Mouse (Mus musculus) kidney, adult 11 months (tissue): ENCODE results near the gene Ifrd2.

Experiments used
- DNase-seq: peaks from one replicate; pipeline ENCODE4 v3.0.0; 2022

Gene Ifrd2

DNA sequence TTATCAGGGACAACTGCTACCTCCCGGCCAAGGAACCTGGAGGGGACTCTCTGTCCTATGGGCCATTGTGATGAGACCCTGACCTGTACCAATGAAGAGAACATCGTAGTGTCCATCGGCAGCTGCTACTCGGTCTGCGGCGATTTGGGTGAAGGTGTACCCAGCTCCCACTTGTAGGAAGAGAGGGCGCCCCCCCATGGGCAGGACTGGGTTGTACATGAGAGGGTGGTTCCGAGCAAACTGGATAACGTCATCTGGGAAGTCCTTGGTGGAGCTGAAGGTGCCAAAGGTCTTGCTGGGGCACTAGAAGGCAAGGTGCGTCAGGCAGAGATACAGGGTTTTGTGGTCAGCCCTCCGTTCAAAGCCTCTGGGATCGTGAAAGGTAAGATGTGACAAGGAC is 13.3 kb downstream of the Ifrd2 start:
- DNase-seq: peak; percentile 70

DNA sequence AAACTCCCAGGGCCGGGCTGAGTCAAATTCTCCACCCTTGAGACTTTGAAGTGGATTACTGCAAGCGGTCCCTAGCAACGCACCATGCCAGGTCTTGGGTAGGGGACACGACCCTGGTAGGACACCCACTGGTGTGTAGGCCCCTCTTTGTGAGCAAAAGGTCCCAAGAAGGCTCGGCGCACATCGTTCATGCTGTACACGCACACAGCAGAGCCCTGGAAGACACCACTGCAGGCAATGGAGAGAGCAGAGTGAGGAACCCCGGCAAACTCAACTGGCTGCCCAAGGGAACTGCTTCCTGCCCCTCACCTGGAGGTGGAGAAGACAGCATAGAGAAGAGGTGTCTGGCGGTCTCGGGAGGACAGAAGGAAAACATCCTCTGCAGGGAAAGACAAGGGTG is 13.8 kb downstream of the Ifrd2 start:
- peak; percentile 16 for DNase-seq

DNA sequence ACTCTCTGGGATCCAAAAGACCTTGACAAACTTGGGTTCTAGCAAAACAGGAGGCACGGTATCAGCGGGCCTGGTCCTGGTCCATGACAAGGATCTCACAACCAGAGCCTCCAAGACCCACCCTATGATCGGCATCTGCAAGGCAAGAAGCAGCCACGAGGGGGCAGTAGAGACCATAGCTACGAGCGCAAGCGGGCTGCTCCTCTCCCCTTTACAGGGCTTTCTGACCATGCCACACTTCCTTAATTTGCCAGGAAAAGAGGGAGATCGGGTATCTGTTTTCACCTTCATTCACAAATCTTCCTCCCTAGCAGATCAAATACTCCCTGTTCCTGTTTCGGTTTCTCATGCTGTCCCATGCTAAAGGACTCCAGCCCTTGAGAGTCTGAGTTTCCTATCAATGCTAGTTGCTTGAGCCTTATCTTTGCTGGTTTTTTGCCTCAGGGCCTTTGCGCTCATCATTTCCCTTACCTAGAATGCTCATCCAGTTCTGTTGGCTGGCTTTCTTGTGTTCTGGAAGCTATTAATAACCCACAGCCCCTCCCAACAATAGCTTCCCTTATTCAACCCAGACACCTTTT is 14.7 kb downstream of the Ifrd2 start:
- peak; percentile 85 for DNase-seq

DNA sequence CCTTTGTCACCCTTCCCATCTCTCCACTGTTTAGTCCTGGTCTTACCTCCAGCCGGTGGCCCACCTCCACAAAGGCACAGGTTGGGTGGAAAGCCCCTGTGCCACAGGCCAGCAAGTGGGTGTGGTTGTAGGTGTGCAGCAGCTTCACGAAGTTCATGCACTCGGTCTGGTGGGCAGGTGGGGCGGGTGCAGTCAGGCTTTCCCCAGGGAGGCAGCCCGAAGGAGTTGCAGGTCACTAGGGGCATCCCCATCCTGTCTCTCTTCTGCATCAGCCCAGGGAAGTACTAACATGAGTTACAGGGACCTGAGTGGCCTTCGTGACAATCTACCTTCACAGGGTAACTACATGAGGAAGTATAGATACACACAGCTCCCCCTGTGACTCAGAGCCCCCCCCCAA is 15.8 kb downstream of the Ifrd2 start:
- no peak for DNase-seq

DNA sequence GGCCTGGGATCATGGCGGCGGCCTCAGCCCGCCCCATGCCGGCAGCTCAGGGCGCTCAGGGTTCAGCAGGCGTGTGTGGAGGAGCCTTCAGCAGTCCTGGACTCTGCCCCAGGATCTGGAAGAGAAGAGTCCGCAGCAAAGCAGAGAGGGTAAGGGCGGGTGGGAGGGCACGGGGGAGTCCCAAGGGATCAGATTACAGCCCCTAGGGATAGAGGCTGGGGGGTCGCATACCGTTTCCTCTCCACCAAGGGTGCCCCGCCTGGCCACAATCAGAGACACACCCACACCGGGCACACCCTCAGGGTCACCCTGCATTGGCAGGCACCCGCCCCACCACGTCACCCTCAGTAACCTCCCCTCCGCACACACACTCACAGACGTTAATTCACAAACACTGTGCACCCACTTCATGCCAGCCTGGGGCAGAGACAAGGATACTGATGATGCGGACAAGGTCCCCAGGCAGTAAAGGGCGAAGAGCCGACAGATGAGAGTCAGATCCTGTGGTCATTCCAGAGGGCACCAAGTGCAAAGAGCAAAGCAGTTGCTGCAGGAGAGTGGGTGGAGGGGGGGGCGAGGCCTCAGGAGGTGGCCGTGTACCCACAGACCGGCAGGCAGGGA is 17.7 kb downstream of the Ifrd2 start:
- peak; percentile 84 for DNase-seq

DNA sequence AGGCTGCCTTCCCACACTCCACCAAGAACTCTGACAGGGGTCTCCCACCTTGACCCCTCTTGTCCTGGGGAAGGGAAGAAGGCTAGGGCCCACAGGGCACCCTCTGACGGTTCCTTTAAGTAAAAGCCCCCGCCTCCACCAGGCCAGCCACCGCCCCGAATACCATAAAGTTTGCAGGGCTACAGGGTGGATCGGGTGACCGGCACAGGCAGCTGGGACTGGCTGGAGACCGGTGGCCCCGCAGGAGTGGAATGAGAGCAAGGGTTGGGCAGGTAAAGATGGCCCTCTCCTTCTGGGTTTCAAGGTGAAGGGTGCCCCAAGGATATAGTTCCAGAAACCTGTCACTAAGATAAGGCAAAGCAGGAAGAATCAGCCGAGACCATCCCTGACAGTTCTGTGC is 19.1 kb downstream of the Ifrd2 start:
- DNase-seq: peak; percentile 73

DNA sequence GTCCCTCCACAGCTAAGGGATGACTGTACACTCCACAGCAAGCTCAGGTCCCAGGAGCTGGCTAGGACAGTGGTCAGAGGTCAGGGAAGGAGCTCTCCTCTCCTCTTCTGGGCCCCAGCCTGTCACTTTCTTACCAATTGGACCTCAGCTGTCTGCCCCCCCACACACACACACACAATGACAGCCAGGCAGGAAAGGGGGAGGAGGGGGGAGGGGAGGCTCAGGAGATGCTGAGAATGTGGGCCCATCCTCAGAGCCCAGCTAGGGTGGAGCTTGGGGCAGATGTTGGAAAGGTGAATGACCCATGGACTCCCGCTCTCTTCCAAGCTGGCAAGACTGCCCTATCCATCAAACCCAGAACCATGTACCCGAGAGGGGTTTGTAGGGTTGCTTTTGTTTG is 19.6 kb downstream of the Ifrd2 start:
- DNase-seq: no peak

DNA sequence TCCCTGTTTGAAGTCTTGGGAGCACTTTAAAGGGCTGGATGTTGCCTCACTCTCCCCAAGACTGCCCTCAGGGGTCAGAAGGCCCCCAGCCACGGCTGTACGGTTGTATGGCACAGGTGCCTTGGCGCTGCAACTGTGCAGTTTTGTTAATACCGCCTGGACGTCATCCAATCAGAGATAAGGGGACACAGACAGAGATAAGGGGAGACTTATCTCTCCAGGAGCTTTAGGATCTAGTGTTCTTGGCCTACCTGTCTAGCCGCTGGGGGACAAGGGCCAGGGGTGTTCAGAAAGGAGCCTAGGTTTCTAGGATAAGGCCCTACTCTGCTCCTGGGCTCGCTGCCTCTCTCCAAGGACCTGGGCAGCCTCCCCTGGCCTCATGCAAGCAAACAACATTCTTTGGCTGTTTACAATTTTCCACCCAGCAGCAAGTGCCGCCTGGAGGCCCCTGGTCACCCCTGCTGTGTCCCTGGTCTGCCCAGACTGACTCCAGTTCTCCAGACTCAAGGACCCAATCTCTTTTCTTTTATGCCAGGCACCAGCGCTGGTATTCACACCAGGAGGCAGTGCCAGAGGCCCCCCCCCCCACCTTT is 20.3 kb downstream of the Ifrd2 start:
- DNase-seq: peak; percentile 69

DNA sequence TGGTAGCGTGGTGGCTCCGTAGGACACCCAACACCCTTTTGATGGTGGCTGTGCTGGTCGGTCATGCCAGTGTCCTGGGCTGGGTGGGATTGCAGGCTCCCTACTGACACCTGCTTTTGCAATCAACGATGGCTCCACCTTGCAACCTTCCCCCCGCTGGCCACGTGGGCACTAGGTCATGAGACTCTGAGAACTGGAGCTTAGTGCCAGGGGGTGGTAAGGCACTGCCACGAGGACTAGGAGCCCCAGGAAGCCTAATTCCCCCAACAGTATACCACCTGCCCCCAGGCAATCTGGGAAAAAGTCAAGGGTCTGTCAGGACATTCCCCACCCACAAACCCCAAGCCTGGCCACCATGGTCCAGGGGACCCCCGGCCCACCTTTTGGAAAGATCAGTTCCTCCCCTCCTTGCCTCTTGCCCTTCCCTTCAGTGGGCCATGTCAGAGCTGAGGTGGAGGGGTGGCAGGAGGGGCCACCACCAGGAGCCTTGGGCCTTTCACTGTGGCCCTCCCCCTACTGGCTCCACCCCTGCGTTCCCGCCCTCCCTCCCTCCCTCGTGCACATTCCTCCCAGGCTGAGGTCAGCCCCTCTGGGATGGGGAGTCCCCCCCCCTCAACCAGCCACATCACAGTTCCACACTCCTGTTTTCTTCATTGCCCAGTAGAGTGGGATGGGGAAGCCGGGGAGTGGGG is 21.4 kb downstream of the Ifrd2 start, which contains the start of gene Sema3b:
Sema3b (minus strand) TSS at position 489 of the 692 bp plus-strand sequence.
- DNase-seq: peak; percentile 75

DNA sequence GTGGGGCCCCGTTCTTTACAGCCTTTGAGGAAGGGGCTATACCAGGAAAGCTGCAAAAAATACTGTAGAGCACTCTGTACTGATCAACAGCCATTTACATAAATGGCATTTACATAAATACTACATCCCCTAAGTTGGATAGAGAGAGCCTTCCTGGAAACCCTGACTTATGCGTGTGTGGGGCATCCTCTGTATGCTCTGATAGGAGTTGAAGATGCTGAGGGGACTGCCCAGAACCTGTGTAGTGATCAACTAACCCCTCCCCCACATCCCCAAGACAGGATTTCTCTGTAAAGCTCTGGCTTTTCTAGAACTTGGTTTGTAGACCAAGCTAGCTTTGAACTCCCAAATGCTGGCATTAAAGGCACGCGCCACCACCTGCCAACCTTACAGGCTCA is 22.0 kb downstream of the Ifrd2 start:
- no peak for DNase-seq

DNA sequence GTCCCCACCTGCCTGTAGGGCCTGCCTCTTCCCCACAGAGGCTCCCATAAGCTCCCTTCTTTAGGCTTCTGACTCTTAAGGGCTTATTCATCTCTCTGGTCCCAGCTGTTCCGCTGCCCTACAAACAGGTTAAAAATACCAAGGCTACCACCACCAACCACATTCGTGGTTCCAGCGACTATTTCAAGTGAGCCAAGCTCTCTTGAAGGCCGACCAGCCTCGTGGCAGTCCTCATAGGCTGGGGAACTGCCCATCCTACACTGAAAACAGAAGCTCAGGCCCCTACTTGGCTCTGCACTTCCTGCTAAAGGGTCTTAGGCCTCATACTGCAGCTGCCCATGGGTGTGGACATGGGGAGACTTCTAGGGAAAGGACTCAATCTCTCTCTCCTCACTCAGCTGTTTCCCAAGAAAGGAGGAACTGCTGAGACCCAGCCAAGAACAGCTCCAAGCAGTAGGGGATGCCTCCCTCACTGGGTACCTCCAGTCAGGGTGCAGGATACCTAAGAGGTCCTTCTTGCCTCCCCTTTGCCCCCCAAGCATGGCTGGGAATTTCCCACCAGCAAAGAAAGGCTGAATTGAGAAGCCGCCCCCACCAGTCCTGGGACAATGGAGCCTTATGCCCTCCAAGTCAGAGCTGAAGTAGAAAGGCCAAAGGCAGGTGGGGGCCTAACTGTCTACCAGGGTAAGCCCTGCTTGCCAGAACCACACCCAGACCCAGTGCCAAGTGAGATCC is 24.2 kb downstream of the Ifrd2 start:
- DNase-seq: no peak

DNA sequence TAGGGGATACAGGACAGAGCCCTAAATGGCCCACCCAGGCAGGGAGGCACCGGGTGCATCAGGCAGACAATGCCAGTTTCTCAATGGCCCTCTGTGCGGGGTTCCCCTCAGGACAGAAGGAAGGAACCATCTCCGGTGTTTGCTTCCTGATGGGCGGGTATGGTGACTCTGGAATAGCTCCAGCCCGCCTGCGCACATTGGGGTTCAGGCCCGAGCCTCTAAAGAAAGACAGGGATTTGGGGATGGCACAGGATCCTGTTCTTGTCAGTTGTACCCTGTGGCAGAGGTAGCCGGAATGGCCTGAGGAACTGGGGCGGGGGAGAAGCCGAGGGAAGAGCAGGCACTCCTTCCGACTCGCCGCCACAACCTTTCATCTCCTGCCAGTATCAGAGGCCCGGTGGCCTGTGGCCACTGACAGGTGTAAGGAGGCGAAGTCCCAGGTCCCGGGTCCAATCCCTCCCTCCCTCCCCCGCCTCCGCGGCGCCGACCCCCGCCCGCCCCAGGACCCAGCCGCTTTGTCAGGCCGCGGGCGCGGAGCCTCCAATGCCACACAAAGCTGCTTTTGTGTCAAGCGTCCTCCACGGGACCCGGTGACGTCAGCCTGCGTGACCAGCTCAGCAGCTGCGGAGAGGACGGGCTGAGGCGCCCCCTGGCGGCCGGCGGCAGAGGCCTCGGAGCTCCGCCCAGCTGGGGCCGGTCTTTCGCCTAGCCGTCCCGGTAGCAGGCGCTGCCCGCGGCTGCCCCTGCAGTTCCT is 24.9 kb downstream of the Ifrd2 start:
- peak; percentile 96 for DNase-seq

DNA sequence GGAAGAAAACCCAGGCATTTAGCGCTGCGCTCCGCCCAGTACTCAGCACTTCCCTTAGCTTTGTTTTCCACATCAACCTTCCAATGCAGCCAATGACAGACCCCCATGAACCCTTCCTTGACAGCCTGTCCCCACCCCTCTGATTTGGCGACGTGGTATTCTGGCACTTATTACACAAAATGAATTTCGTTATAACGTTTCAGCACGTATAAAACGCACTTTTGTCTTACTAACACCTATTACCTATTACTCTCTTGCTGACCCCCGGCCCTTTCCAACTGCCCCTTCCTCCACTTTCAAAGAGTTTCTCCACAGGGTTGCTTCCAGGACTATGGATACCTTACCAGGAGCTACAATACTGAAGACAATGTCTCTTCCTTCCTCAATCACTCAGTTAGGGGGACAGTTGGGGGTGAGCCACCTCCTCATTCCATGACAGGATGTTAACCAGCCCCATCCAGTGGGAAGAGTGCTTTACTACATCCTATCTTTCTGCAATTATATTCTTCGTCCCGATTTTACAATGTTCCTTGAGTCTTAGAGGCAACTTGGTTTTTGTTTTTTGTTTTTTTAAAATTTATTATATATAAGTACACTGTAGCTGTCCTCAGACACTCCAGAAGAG is 25.6 kb downstream of the Ifrd2 start:
- DNase-seq: no peak

DNA sequence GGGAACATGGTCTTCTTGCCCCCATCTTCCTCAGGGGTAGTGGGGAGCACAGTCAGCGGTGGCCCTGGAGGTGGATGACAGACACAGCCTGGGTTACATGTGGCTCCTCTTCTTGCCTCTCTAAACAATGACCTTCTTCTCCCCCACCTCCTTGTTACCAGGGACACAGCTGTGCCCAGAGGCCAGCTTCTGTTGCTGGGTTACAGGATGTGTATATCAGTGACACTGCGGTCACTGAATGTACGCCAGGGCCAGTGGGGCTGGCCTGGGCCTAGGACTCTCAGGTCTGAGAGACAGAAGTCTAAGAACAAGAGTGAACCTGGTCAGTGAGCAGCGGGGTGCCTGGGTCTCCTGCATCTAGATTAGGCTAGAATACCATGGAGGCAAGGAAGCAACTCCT is 27.6 kb downstream of the Ifrd2 start:
- DNase-seq: no peak

DNA sequence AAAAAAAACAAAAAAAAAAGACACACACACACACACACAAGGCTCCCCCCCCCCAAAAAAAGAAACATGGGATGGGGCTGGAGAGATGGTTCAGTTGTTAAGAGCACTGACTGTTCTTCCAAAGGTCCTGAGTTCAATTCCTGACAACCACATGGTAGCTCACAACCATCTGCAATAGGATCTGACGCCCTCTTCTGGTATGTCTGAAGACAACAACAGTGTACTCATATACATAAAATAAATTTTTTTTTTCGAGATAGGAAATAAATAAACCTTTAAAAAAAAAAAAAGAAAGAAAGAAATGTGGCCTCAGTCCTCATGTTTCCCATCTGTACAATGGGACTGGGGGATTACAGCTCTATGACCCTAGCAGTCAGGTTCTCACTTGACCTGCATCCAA is 30.0 kb downstream of the Ifrd2 start:
- no peak for DNase-seq

DNA sequence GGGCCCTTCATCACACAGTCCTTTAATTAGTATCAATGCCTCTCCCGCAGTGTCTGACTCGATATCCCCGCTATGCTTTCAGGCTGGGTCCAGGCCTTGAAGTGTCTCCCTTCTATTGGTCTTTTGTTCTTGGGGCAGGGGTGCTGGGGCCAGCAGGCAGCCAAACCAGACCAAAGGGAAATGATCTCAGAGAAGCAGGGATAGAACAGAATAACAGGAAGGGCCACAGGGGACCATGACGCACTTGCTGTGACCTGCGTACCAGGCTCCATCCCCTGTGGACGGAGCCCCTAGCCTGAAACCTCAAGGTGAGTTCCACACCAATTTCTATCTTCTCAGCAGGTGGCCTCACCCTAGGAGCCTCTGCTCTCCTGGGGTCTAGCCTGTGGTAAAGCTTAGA is 30.7 kb downstream of the Ifrd2 start:
- no peak for DNase-seq

DNA sequence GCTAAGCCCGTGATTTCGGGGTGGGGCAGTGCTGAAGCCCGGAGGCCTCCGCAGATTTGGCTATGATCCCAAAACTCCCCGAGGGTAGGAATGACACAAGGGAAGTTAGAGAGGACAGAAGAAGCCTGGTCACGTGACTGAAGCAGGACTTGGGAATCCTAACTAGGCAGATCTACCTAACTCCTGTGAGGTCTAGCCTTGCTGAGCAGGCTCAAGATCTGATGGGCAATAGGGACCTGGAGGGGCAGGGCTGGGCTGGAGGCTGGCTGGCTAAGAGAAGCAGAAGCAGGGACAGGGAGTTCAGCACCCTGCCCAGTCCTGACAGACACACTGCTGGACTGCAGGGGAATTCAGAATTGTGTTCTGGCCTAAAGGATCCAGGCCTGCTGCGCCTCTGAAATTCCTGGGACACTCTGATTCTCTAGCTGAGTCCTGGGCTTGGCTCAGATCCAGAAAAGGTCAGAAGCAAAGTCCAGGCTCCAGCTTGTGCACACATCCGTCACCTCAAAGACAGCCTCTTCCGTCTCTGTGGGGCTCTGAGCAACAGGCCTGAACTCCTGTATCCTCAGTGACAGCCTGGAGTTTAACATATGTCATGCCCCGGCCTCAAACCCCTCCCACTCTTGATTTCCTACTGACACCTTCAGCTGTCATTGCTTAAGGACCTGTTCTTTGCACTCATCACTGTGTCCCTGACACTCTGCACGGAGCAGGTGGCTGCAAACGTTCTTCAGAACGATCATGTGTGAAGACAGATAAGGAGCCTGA is 31.5 kb downstream of the Ifrd2 start:
- peak; percentile 89 for DNase-seq

DNA sequence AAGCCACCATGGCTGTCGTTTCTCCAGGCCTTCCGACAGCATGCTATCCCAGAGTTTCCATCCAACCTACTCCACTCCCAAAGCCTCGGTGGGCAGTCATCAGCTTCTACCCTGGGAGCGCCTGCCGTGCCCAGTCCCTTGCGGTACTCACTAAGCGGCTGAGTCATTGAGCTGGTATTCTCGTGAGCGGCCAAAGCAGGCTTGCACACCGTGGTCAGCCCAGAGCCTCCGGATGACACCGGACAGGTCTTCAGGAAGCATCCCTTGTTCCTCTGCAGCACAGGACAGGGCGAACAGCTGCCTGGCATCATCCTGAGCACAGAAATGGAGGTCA is 32.1 kb downstream of the Ifrd2 start:
- no peak for DNase-seq

DNA sequence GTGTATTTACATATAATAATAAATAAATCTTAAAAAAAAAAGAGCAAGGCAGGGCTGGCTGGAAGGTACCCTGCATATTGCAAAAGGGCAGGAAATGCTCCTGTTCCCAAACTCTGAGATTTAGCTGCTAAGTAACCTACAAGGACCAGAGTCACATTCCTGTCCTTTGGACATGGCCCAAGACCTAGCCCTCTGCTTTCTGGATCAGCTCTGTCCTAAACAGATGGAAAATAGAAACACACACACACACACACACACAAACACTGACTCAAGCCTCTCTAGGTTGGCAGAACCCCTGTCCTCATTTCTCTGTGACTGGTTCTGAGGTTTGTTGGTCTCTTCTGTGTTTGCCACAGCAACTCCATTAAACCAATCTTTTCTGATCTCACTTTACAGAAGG is 33.5 kb downstream of the Ifrd2 start:
- no peak for DNase-seq

DNA sequence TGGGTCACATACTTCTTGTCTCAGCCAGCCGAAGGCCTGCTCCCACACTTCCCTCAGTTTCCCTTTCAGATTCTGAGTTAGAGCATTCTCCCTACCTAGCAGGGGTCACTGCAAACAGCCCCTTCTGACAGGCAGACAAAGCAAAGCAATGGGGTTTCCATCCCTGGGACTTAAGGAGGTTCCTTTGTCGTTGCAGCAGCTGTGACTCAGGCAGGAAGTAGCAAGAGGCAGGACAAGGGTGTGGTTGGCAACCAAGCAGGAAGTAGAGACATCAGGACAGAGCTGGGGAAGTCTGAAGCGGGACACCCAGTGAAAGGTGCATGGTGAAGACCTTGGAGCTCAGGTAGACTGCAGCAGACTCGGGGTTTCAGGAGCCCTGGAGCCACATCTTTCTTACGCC is 37.1 kb downstream of the Ifrd2 start:
- peak; percentile 56 for DNase-seq

DNA sequence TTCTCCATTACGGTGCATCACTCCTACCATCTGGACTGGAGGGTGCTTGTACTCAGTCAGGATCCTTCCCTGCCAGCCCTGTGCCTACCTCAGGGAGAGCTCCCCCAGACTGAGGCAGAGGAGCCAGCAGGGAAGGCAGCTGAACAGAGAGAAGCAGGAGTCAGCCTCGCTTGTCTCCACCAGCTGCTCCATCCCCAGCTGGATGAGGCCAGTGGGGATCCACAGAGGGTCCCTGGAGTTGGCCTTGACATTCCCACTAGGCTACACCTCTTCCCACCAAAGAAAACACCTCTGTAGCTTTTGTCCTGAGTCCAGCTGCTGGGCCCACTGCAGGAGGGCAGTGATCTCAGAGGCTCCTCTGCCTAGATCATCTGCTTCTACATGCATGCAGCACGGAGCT is 37.5 kb downstream of the Ifrd2 start:
- DNase-seq: no peak
